Mouse (Mus musculus) olfactory bulb, adult 2 months (tissue): ENCODE data around the gene Zmynd8.

Source experiments
- CTCF ChIP-seq: fragments of 200-500 bp; IDR thresholded peaks from 2 replicates; pipeline ENCODE4 v1.5.1; 2012; ENCODE audit warnings: low read depth, mild to moderate bottlenecking, low read length, moderate library complexity; ENCODE audit not compliant: insufficient read depth
- POLR2A ChIP-seq: fragments of 200-500 bp; IDR thresholded peaks from 2 replicates; pipeline ENCODE4 v1.6.1; 2012; ENCODE audit warnings: mild to moderate bottlenecking, low read depth, low read length, moderate library complexity; ENCODE audit not compliant: insufficient read depth

DNA sequence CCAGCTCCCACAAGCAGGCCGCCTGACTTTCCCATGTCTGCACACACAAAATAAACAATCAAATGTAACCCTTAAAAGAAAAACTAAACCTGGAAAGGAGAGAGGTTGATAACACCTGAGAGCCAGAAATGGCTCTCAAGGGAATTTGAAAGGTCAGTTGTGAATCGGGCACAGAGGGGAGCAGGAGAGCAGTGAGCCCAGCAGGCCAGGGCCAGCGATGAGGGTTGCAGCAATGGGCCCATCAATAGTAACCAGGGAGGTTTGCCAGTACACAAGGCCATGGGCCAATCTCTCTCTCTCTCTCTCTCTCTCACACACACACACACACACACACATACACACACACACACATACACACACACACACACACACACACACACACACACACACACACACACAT, 34.0 kb downstream of the Zmynd8 start:
- no peak for TF ChIP-seq CTCF
- TF ChIP-seq POLR2A: no peak
